Mouse (Mus musculus) MEL (cell line): ENCODE measurements around the gene Ifna9. TPM values are rescaled to one million over a fixed set of nuclear protein-coding genes. Genes with fewer than 3 reads are reported as not detected.

Experiments
- DNase-seq: peaks from one replicate; pipeline ENCODE4 v3.0.0; 2011; ENCODE audit warnings: low read depth, low spot score
- H3K27ac ChIP-seq: 2 replicates; pipeline ENCODE4 v1.5.1; 2012; ENCODE audit warnings: low read depth, mild to moderate bottlenecking, control low read depth, low read length, moderate library complexity; ENCODE audit not compliant: control insufficient read depth
- H3K27me3 ChIP-seq, 2 experiments: fragments of 150-350 bp in 1 of 2; sonication (generic) in 1 of 2; 2 replicates each; pipeline ENCODE4 v1.6.1; 2012; ENCODE audit warnings: low read length in 2 of 2, mild to moderate bottlenecking in 2 of 2, improper control_type of control experiment in 1 of 2, moderate library complexity in 1 of 2; ENCODE audit not compliant: insufficient read depth in 2 of 2, control insufficient read depth in 1 of 2
- H3K36me3 ChIP-seq, 2 experiments: 2 replicates each; pipeline ENCODE4 v1.6.1; 2012 to 2014; ENCODE audit warnings: low read length in 2 of 2, improper control_type of control experiment in 1 of 2, inconsistent platforms in 1 of 2, mild to moderate bottlenecking in 1 of 2; ENCODE audit not compliant: insufficient read depth in 2 of 2, control insufficient read depth in 1 of 2
- H3K4me1 ChIP-seq, 2 experiments: fragments of 150-350 bp in 1 of 2; sonication (generic) in 1 of 2; 2 replicates each; pipeline ENCODE4 v1.6.1; 2012; ENCODE audit warnings: low read length in 2 of 2, improper control_type of control experiment in 1 of 2, mild to moderate bottlenecking in 1 of 2; ENCODE audit not compliant: insufficient read depth in 2 of 2, control insufficient read depth in 1 of 2
- H3K4me3 ChIP-seq, 2 experiments: fragments of 150-350 bp in 1 of 2; sonication (generic) in 1 of 2; 2 replicates each; pipeline ENCODE4 v1.5.1; 2012; ENCODE audit warnings: low read depth in 2 of 2, low read length in 2 of 2, mild to moderate bottlenecking in 2 of 2, moderate library complexity in 2 of 2, control low read depth in 1 of 2, improper control_type of control experiment in 1 of 2; ENCODE audit not compliant: control insufficient read depth in 1 of 2, insufficient read depth in 1 of 2
- H3K79me2 ChIP-seq: 2 replicates; pipeline ENCODE4 v1.6.1; 2012; ENCODE audit warnings: mild to moderate bottlenecking, low read length, moderate library complexity; ENCODE audit not compliant: control insufficient read depth, poor library complexity, insufficient read depth
- H3K9ac ChIP-seq: 2 replicates; pipeline ENCODE4 v1.6.1; 2012; ENCODE audit warnings: low read depth, mild to moderate bottlenecking, control low read depth, low read length, moderate library complexity; ENCODE audit not compliant: control insufficient read depth, poor library complexity, severe bottlenecking
- H3K9me3 ChIP-seq: fragments of 150-350 bp; sonication (generic); replicated peaks from 2 replicates; pipeline ENCODE4 v1.6.1; 2012; ENCODE audit warnings: mild to moderate bottlenecking, low read length, improper control_type of control experiment, moderate library complexity; ENCODE audit not compliant: insufficient read depth
- CHD1 ChIP-seq: IDR thresholded peaks from 2 replicates; pipeline ENCODE4 v1.6.1; 2012; ENCODE audit warnings: low read depth, mild to moderate bottlenecking, inconsistent platforms, low read length, improper control_type of control experiment
- CTCF ChIP-seq, 3 experiments: IDR thresholded peaks in 2 of 3; conservative IDR thresholded peaks in 1 of 3; 2 replicates each; pipeline ENCODE4 v1.5.1; 2011 to 2012; ENCODE audit warnings: low read length in 3 of 3, low read depth in 2 of 3, mild to moderate bottlenecking in 2 of 3, improper control_type of control experiment in 1 of 3, inconsistent platforms in 1 of 3, mixed read lengths in 1 of 3, moderate library complexity in 1 of 3; ENCODE audit not compliant: control insufficient read depth in 1 of 3, insufficient read depth in 1 of 3, poor library complexity in 1 of 3, severe bottlenecking in 1 of 3
- ELF1 ChIP-seq: IDR thresholded peaks from 2 replicates; pipeline ENCODE4 v1.6.1; 2014; ENCODE audit warnings: low read depth, mild to moderate bottlenecking, inconsistent platforms, low read length, improper control_type of control experiment, moderate library complexity
- EP300 ChIP-seq, 2 experiments: IDR thresholded peaks; 2 replicates each; pipeline ENCODE4 v1.6.1; 2011; ENCODE audit warnings: improper control_type of control experiment in 2 of 2, low read length in 2 of 2, low read depth in 1 of 2, mild to moderate bottlenecking in 1 of 2
- HCFC1 ChIP-seq: IDR thresholded peaks from 2 replicates; pipeline ENCODE4 v1.6.1; 2012; ENCODE audit warnings: low read depth, mild to moderate bottlenecking, inconsistent platforms, low read length, improper control_type of control experiment, moderate library complexity
- MAX ChIP-seq: IDR thresholded peaks from 2 replicates; pipeline ENCODE4 v1.6.1; 2011; ENCODE audit warnings: low read length, improper control_type of control experiment
- MEF2A ChIP-seq: IDR thresholded peaks from 2 replicates; pipeline ENCODE4 v1.6.1; 2014; ENCODE audit warnings: low read depth, mild to moderate bottlenecking, inconsistent platforms, low read length, improper control_type of control experiment; ENCODE audit not compliant: poor library complexity, insufficient replicate concordance, severe bottlenecking; ENCODE audit errors: extremely low read depth
- MXI1 ChIP-seq: IDR thresholded peaks from 2 replicates; pipeline ENCODE4 v1.6.1; 2011; ENCODE audit warnings: mild to moderate bottlenecking, low read depth, low read length, improper control_type of control experiment
- NELFE ChIP-seq: IDR thresholded peaks from 2 replicates; pipeline ENCODE4 v1.6.1; 2011; ENCODE audit warnings: low read depth, low read length, improper control_type of control experiment
- POLR2A ChIP-seq, 2 experiments: IDR thresholded peaks; 2 replicates each; pipeline ENCODE4 v1.6.1; 2011 to 2012; ENCODE audit warnings: low read length in 2 of 2, mild to moderate bottlenecking in 2 of 2, control low read depth in 1 of 2, improper control_type of control experiment in 1 of 2, low read depth in 1 of 2, moderate library complexity in 1 of 2; ENCODE audit not compliant: control insufficient read depth in 1 of 2, insufficient read depth in 1 of 2, poor library complexity in 1 of 2
- RAD21 ChIP-seq: IDR thresholded peaks from 2 replicates; pipeline ENCODE4 v1.6.1; 2011; ENCODE audit warnings: mild to moderate bottlenecking, low read depth, low read length, improper control_type of control experiment
- SIN3A ChIP-seq: IDR thresholded peaks from 2 replicates; pipeline ENCODE4 v1.6.1; 2012; ENCODE audit warnings: low read length, improper control_type of control experiment, inconsistent platforms
- SMC3 ChIP-seq: IDR thresholded peaks from 2 replicates; pipeline ENCODE4 v1.6.1; 2011; ENCODE audit warnings: low read depth, low read length, improper control_type of control experiment
- TCF12 ChIP-seq: IDR thresholded peaks from 2 replicates; pipeline ENCODE4 v1.6.1; 2014; ENCODE audit warnings: low read depth, mild to moderate bottlenecking, inconsistent platforms, low read length, improper control_type of control experiment, moderate library complexity
- USF2 ChIP-seq, 2 experiments: IDR thresholded peaks; 2 replicates each; pipeline ENCODE4 v1.6.1; 2011 to 2012; ENCODE audit warnings: improper control_type of control experiment in 2 of 2, low read length in 2 of 2, borderline replicate concordance in 1 of 2, inconsistent platforms in 1 of 2, low read depth in 1 of 2, mild to moderate bottlenecking in 1 of 2; ENCODE audit not compliant: insufficient read depth in 1 of 2
- ZC3H11A ChIP-seq: IDR thresholded peaks from 2 replicates; pipeline ENCODE4 v1.6.1; 2012; ENCODE audit warnings: low read depth, mild to moderate bottlenecking, inconsistent platforms, low read length, improper control_type of control experiment
- polyA plus RNA-seq, 2 experiments: library from polyadenylated mRNA; stranded (reverse) in 1 of 2; unstranded in 1 of 2; fragments of >175 nt in 1 of 2; fragments of >200 nt in 1 of 2; gene quantifications; 2 replicates each; pipeline versions ENCODE4 v1.2.1 to v1.2.4; 2012; ENCODE audit warnings: low replicate concordance in 2 of 2, low read depth in 1 of 2; ENCODE audit not compliant: insufficient read length in 2 of 2, insufficient read depth in 1 of 2, missing spikeins in 1 of 2
- total RNA-seq: library from RNA; depleted of rRNA; stranded (reverse); fragments of 300-350 nt; gene quantifications from 2 replicates; pipeline ENCODE4 v1.2.3, GENCODE M21; 2012

Ifna9 gene
- total and polyA plus RNA-seq, 3 experiments, result not detected

- TF ChIP-seq HCFC1 (peak; percentile 44; the same call in 1 of the 2 replicates), POLR2A (IDR thresholded peaks at IDR 0.05; ENCODE audit: control insufficient read depth in 1 of 2, insufficient read depth in 1 of 2, low read depth in 1 of 2, low read length in 2 of 2, poor library complexity in 1 of 2) (no peak), CHD1 (no peak), ELF1 (no peak)
These were observed 41.8 kb downstream of the Ifna9 start (continued) for GRCm38 (mm10) chr4:88550161-88550945.

DNA sequence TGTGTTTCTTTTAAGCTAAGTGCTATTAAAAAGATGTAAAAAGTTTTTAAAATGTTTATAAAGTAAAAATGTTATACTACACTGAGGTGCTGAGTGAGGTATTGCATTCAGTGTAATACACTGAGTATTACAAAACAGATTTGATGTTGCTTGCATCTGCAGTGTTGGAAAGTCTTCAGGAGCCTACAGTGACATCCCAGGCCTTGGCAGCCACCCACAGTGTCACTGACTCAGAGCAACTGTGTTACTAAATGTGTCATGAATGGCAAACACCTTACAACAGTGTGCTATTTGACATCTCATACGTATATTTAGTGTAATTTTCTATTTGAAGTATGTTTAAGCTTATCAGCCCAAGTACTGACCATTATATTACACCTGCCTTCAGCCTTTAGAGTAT, 44.2 kb downstream of the Ifna9 start:
- no peak overlapping the region for H3K9ac ChIP-seq
- TF ChIP-seq MXI1 (no peak), MEF2A (no peak), USF2 (IDR thresholded peaks at IDR 0.05; ENCODE audit: borderline replicate concordance in 1 of 2, insufficient read depth in 1 of 2, low read depth in 1 of 2, low read length in 2 of 2) (no peak), EP300 (IDR thresholded peaks at IDR 0.05; ENCODE audit: low read depth in 1 of 2, low read length in 2 of 2) (no peak)
- DNase-seq, result no peak
- no peak overlapping the region for H3K27ac ChIP-seq
- no peaks in the 10 kb centered on the region; a peak in 1 of 4 replicates for H3K27me3 ChIP-seq
- peaks cover 2 to 3% of the 10 kb centered on the region in 2 experiments; a peak in 1 of 4 replicates for H3K4me1 ChIP-seq
- no peaks in the 10 kb centered on the region for H3K79me2 ChIP-seq
- no peak overlapping the region for H3K4me3 ChIP-seq
- H3K9me3 ChIP-seq, result no peaks in the 10 kb centered on the region
- H3K36me3 ChIP-seq, result peaks cover 0 to 2% of the 10 kb centered on the region in 2 experiments; a peak in 2 of 4 replicates

DNA sequence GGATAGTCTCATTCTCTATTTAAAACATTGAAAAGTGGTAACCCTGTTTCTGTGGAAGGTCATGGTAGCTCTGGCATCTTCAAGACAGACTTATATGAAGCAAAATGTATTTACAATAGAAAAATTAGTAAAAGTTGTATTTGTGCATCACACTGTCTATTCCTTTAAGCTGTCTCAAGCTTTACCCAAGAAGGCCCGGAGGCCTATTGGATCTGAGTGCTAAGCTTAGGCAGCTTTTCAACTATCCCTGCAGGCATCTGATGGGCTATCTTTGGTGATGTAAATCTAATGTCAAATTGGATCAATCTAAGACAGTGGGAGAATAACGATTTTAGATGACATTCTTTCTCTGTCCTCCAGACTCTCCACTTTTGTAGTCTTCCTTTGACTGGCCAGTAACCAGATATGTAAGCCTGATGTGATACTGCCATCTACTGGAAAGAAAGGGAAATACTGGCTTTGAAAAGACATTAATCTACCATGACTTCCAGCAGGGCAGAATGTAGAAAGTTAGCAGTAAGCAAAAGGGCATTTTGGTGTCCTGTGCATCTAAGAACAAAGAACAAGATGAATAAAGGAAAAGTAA, 48.4 kb downstream of the Ifna9 start:
- Histone ChIP-seq H3K27me3 (no peaks in the 10 kb centered on the region), H3K36me3 (peaks cover 0 to 2% of the 10 kb centered on the region in 2 experiments; a peak in 2 of 4 replicates), H3K9me3 (no peaks in the 10 kb centered on the region), H3K4me1 (no peaks in the 10 kb centered on the region), H3K9ac (no peak overlapping the region), H3K27ac (no peak overlapping the region), H3K79me2 (no peaks in the 10 kb centered on the region), H3K4me3 (no peak overlapping the region)
- TF ChIP-seq SMC3, result peak; percentile 90
- no peak for TF ChIP-seq NELFE
- TF ChIP-seq CTCF (IDR thresholded peaks at IDR 0.05 in 2 of 3, conservative IDR thresholded peaks at IDR 0.05 in 1 of 3; ENCODE audit: control insufficient read depth in 1 of 3, insufficient read depth in 1 of 3, low read depth in 2 of 3, low read length in 3 of 3, poor library complexity in 1 of 3, severe bottlenecking in 1 of 3), result peak; percentile 24 to 92 (median 78); a peak in 5 of 6 replicates
- no peak for TF ChIP-seq ELF1
- TF ChIP-seq TCF12, result no peak
- no peak for TF ChIP-seq POLR2A (IDR thresholded peaks at IDR 0.05; ENCODE audit: control insufficient read depth in 1 of 2, insufficient read depth in 1 of 2, low read depth in 1 of 2, low read length in 2 of 2, poor library complexity in 1 of 2)
- TF ChIP-seq MAX, result no peak
- TF ChIP-seq RAD21, result peak; percentile 99
- TF ChIP-seq ZC3H11A, result peak; percentile 86
- no peak for TF ChIP-seq CHD1
- TF ChIP-seq USF2 (IDR thresholded peaks at IDR 0.05; ENCODE audit: borderline replicate concordance in 1 of 2, insufficient read depth in 1 of 2, low read depth in 1 of 2, low read length in 2 of 2), result no peak
- TF ChIP-seq SIN3A, result peak; percentile 39; the same call in 1 of the 2 replicates
- peak; percentile 79 for DNase-seq
